Mouse (Mus musculus): ENCODE measurements at regions not wholly inside any gene's neighbourhood (a gene's known extent, or its start where the extent isn't known, plus 50 kb on each side); places are given as distances from the start of the nearest gene placed in this dataset.

DNA sequence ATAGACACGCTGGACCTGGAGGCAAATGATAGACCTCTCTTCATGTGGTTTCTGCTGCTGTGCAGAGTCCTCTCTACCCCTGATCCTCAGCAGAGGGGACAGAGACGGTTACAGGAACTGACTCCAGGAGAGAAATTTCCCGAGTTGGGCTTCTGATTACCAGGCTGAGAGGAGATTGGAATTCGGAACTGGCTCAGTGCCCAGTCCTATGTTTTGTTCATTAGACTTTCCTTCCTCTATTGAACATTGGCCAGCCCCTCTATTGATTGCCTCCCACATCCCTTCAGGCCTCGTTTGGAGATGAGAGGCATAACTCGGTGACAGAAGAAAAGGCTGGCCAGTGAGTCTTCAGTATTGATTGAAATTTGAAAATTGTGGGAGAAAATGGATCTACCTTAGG is 456.1 kb downstream of the Lrig3 start:
- TF ChIP-seq CTCF (IDR thresholded peaks at IDR 0.05; ENCODE audit: extremely low read depth, insufficient read depth, low read length) (no peak), POLR2A (IDR thresholded peaks at IDR 0.05; ENCODE audit: extremely low read depth, insufficient read depth, low read length) (no peak)
